Mouse (Mus musculus): Measurements from ENCODE around the gene Hcn2. TPM values are rescaled to one million over a fixed set of nuclear protein-coding genes. Genes with fewer than 3 reads are reported as not detected.

Hcn2 gene
- polyA plus RNA-seq, 1 experiment from 2014 or later, result 0.43 TPM

- H3K4me2 ChIP-seq (replicated peaks), result peak overlapping the region; percentile 97
- 0 out of 2 replicates have a peak, but pooled peaks cover 2% of the 10 kb centered on the region for H3K9me3 ChIP-seq
- H3K36me3 ChIP-seq, result no peaks in the 10 kb centered on the region
- no peak overlapping the region for H3K27ac ChIP-seq
- no peak overlapping the region for H3K4me3 ChIP-seq (replicated peaks)
- WGBS, result 0% methylated on average over 5 of the region's 5 CpGs
- ATAC-seq, result no peak
- no peaks in the 10 kb centered on the region for H3K27me3 ChIP-seq
- peaks cover 44% of the 10 kb centered on the region for H3K4me1 ChIP-seq (replicated peaks)
- no peak overlapping the region for H3K9ac ChIP-seq (replicated peaks)
These were observed 52.0 kb downstream of the Hcn2 start for GRCm38 (mm10) chr10:79768400-79768799.

GRCm38 (mm10) chr10:79769329-79769728 lies 52.9 kb downstream of the Hcn2 start:
- H3K36me3 ChIP-seq, result no peaks in the 10 kb centered on the region
- no peaks in the 10 kb centered on the region for H3K27me3 ChIP-seq
- no peak overlapping the region for H3K4me3 ChIP-seq (replicated peaks)
- no peak for ATAC-seq
- WGBS, result 67% methylated on average over 4 of the region's 4 CpGs
- H3K27ac ChIP-seq, result no peak overlapping the region
- peaks cover 34% of the 10 kb centered on the region for H3K4me1 ChIP-seq (replicated peaks)
- no peak overlapping the region for H3K4me2 ChIP-seq (replicated peaks)
- 0 out of 2 replicates have a peak, but pooled peaks cover 2% of the 10 kb centered on the region for H3K9me3 ChIP-seq
- H3K9ac ChIP-seq (replicated peaks), result no peak overlapping the region

- Histone ChIP-seq H3K36me3 (no peaks in the 10 kb centered on the region), H3K9me3 (0 out of 2 replicates have a peak, but pooled peaks cover 4% of the 10 kb centered on the region), H3K27ac (no peak overlapping the region), H3K27me3 (peaks cover 15% of the 10 kb centered on the region), H3K4me1 (replicated peaks) (peaks cover 20% of the 10 kb centered on the region), H3K4me2 (replicated peaks) (no peak overlapping the region), H3K9ac (replicated peaks) (no peak overlapping the region), H3K4me3 (replicated peaks) (no peak overlapping the region)
- ATAC-seq, result no peak
- 91% methylated on average over 3 of the region's 3 CpGs for WGBS
These were observed 55.9 kb downstream of the Hcn2 start for GRCm38 (mm10) chr10:79772320-79772719.

GRCm38 (mm10) chr10:79773208-79773607 lies 56.8 kb downstream of the Hcn2 start:
- WGBS, result 92% methylated on average over 2 of the region's 2 CpGs

GRCm38 (mm10) chr10:79774486-79775279 lies 58.2 kb downstream of the Hcn2 start:
- no peak overlapping the region for H3K27ac ChIP-seq
- 69% methylated on average over 5 of the region's 5 CpGs for WGBS
- no peaks in the 10 kb centered on the region for H3K36me3 ChIP-seq
- H3K27me3 ChIP-seq, result peaks cover 38% of the 10 kb centered on the region
- no peak for ATAC-seq
- H3K4me1 ChIP-seq (replicated peaks), result peaks cover 22% of the 10 kb centered on the region
- 0 out of 2 replicates have a peak, but pooled peaks cover 4% of the 10 kb centered on the region for H3K9me3 ChIP-seq
- no peak overlapping the region for H3K4me2 ChIP-seq (replicated peaks)
- H3K9ac ChIP-seq (replicated peaks), result no peak overlapping the region
- H3K4me3 ChIP-seq (replicated peaks), result no peak overlapping the region

More at GRCm38 (mm10) chr10:79773208-79773607, 56.8 kb downstream of the Hcn2 start:
- Histone ChIP-seq H3K27me3 (peaks cover 24% of the 10 kb centered on the region), H3K4me2 (replicated peaks) (no peak overlapping the region), H3K9ac (replicated peaks) (no peak overlapping the region), H3K4me1 (replicated peaks) (peaks cover 19% of the 10 kb centered on the region), H3K9me3 (0 out of 2 replicates have a peak, but pooled peaks cover 4% of the 10 kb centered on the region), H3K36me3 (no peaks in the 10 kb centered on the region), H3K27ac (no peak overlapping the region), H3K4me3 (replicated peaks) (no peak overlapping the region)
- no peak for ATAC-seq

GRCm38 (mm10) chr10:79777103-79777531 lies 60.7 kb downstream of the Hcn2 start, which contains the start of gene Fstl3:
TSS of gene Fstl3 (plus strand) at chr10:79777272.
- peaks cover 38% of the 10 kb centered on the region for H3K4me1 ChIP-seq (replicated peaks)
- peak within 1 kb of the TSS; percentile 48; the same call in 1 of the 2 replicates for H3K9ac ChIP-seq (replicated peaks)
- H3K4me2 ChIP-seq (replicated peaks), result peak within 1 kb of the TSS; percentile 47
- WGBS, result 2% methylated on average over 39 of the region's 39 CpGs
- no peak within 1 kb of the TSS for H3K27ac ChIP-seq
- H3K9me3 ChIP-seq, result 0 out of 2 replicates have a peak, but pooled peaks cover 4% of the 10 kb centered on the region
- H3K27me3 ChIP-seq, result peaks cover 54% of the 10 kb centered on the region
- no peaks in the 10 kb centered on the region for H3K36me3 ChIP-seq
- H3K4me3 ChIP-seq (replicated peaks), result peak within 1 kb of the TSS; percentile 21
- no peak for ATAC-seq

- Histone ChIP-seq H3K4me3 (replicated peaks) (no peak overlapping the region), H3K27ac (no peak overlapping the region), H3K36me3 (no peaks in the 10 kb centered on the region), H3K27me3 (peaks cover 60% of the 10 kb centered on the region), H3K4me1 (replicated peaks) (peaks cover 38% of the 10 kb centered on the region), H3K4me2 (replicated peaks) (no peak overlapping the region), H3K9me3 (0 out of 2 replicates have a peak, but pooled peaks cover 2% of the 10 kb centered on the region), H3K9ac (replicated peaks) (no peak overlapping the region)
- 17% methylated on average over 15 of the region's 15 CpGs for WGBS
- 0 out of 2 replicates have a peak, but pooled peaks have one; percentile 12 for ATAC-seq
These were observed 61.6 kb downstream of the Hcn2 start for GRCm38 (mm10) chr10:79778006-79778405.

- WGBS, result 13% methylated on average over 2 of the region's 2 CpGs
- no peaks in the 10 kb centered on the region for H3K36me3 ChIP-seq
- H3K4me2 ChIP-seq (replicated peaks), result no peak overlapping the region
- 0 out of 2 replicates have a peak overlapping the region, but pooled peaks have one; percentile 3 for H3K9ac ChIP-seq (replicated peaks)
- H3K27me3 ChIP-seq, result peaks cover 62% of the 10 kb centered on the region
- ATAC-seq, result no peak
- H3K9me3 ChIP-seq, result 0 out of 2 replicates have a peak, but pooled peaks cover 2% of the 10 kb centered on the region
- H3K27ac ChIP-seq, result no peak overlapping the region
- H3K4me3 ChIP-seq (replicated peaks), result no peak overlapping the region
- peaks cover 40% of the 10 kb centered on the region for H3K4me1 ChIP-seq (replicated peaks)
These were observed 62.8 kb downstream of the Hcn2 start for GRCm38 (mm10) chr10:79779193-79779592.

GRCm38 (mm10) chr10:79779784-79780663 lies 63.6 kb downstream of the Hcn2 start:
- Histone ChIP-seq H3K4me3 (replicated peaks) (peak overlapping the region; percentile 38), H3K27ac (no peak overlapping the region), H3K4me2 (replicated peaks) (peak overlapping the region; percentile 66), H3K9me3 (0 out of 2 replicates have a peak, but pooled peaks cover under 1% of the 10 kb centered on the region), H3K27me3 (peaks cover 70% of the 10 kb centered on the region), H3K9ac (replicated peaks) (no peak overlapping the region), H3K4me1 (replicated peaks) (peaks cover 44% of the 10 kb centered on the region), H3K36me3 (no peaks in the 10 kb centered on the region)
- peak; percentile 87 for ATAC-seq
- WGBS, result 2% methylated on average over 55 of the region's 55 CpGs

- Histone ChIP-seq H3K4me3 (replicated peaks) (peak overlapping the region; percentile 38), H3K9me3 (no peaks in the 10 kb centered on the region), H3K4me1 (replicated peaks) (peaks cover 44% of the 10 kb centered on the region), H3K36me3 (no peaks in the 10 kb centered on the region), H3K4me2 (replicated peaks) (peak overlapping the region; percentile 66), H3K9ac (replicated peaks) (no peak overlapping the region), H3K27me3 (peaks cover 73% of the 10 kb centered on the region), H3K27ac (no peak overlapping the region)
- no peak for ATAC-seq
- WGBS, result 2% methylated on average over 13 of the region's 13 CpGs
These were observed 64.2 kb downstream of the Hcn2 start for GRCm38 (mm10) chr10:79780664-79781015.

- H3K36me3 ChIP-seq, result no peaks in the 10 kb centered on the region
- WGBS, result 31% methylated on average over 21 of the region's 21 CpGs
- peak overlapping the region; percentile 38 for H3K4me3 ChIP-seq (replicated peaks)
- peaks cover 44% of the 10 kb centered on the region for H3K4me1 ChIP-seq (replicated peaks)
- H3K4me2 ChIP-seq (replicated peaks), result peak overlapping the region; percentile 66
- peaks cover 70% of the 10 kb centered on the region for H3K27me3 ChIP-seq
- ATAC-seq, result no peak
- no peak overlapping the region for H3K27ac ChIP-seq
- H3K9ac ChIP-seq (replicated peaks), result no peak overlapping the region
- no peaks in the 10 kb centered on the region for H3K9me3 ChIP-seq
These were observed 64.7 kb downstream of the Hcn2 start for GRCm38 (mm10) chr10:79781139-79781538.

All from midbrain, embryonic 13.5 days (tissue).